Mouse (Mus musculus) intestine, postnatal 0 days (tissue): Measurements from ENCODE around the gene Acvr1b. TPM values are rescaled to one million over a fixed set of nuclear protein-coding genes. Genes with fewer than 3 reads are reported as not detected.

ENCODE experiments used
- ATAC-seq: fragments of 200-750 bp; cut with Nextera tagmentation; 2 replicates; pipeline ENCODE4 v1.8.0; 2017; ENCODE audit warnings: mild to moderate bottlenecking, moderate TSS enrichment, moderate library complexity
- H3K27ac ChIP-seq: fragments of 300-500 bp; sonication (generic); 2 replicates; pipeline ENCODE4 v1.5.1; 2014; ENCODE audit warnings: mild to moderate bottlenecking, low read depth, low read length, moderate library complexity
- H3K27me3 ChIP-seq: fragments of 300-500 bp; sonication (generic); replicated peaks from 2 replicates; pipeline ENCODE4 v1.6.1; 2014; ENCODE audit warnings: low read length, mixed read lengths; ENCODE audit not compliant: control insufficient read depth, insufficient read depth
- H3K36me3 ChIP-seq: fragments of 300-500 bp; sonication (generic); 2 replicates; pipeline ENCODE4 v1.6.1; 2014; ENCODE audit warnings: mild to moderate bottlenecking, moderate library complexity; ENCODE audit not compliant: control insufficient read depth, insufficient read depth
- H3K4me1 ChIP-seq: fragments of 300-500 bp; sonication (generic); replicated peaks from 2 replicates; pipeline ENCODE4 v1.6.1; 2014; ENCODE audit warnings: antibody characterized with exemption, low read length, mixed read lengths; ENCODE audit not compliant: control insufficient read depth, insufficient read depth
- H3K4me2 ChIP-seq: fragments of 300-500 bp; sonication (generic); replicated peaks from 2 replicates; pipeline ENCODE4 v1.6.1; 2014; ENCODE audit warnings: low read depth, mild to moderate bottlenecking, moderate library complexity
- H3K4me3 ChIP-seq: fragments of 300-500 bp; sonication (generic); 2 replicates; pipeline ENCODE4 v1.5.1; 2014; ENCODE audit warnings: low read depth, low read length
- H3K9ac ChIP-seq: fragments of 300-500 bp; sonication (generic); 2 replicates; pipeline ENCODE4 v1.6.1; 2014; ENCODE audit warnings: mild to moderate bottlenecking, low read depth, low read length
- H3K9me3 ChIP-seq: fragments of 300-500 bp; sonication (generic); 2 replicates; pipeline ENCODE4 v1.6.1; 2016; ENCODE audit warnings: mixed run types; ENCODE audit not compliant: control insufficient read depth
- CTCF ChIP-seq: sonication (generic); IDR thresholded peaks from 2 replicates; pipeline ENCODE4 v1.5.1; 2016; ENCODE audit warnings: low read depth, mild to moderate bottlenecking, control low read depth, antibody characterized with exemption, moderate library complexity
- WGBS: fragments of 180-500 bp; shearing (Covaris S2); extraction: QIAGEN DNeasy Blood & Tissue Kit; methylation state at CpG from one replicate; pipeline ENCODE4 v1.1.7; 2014; 5-methylcytosine and 5-hydroxymethylcytosine counted together
- polyA plus RNA-seq: library from polyadenylated mRNA; unstranded; fragments of >200 nt; fragmentation: Nextera tagmentation; extraction: Ambion mirVana; gene quantifications from 2 replicates; pipeline ENCODE4 v1.2.1, GENCODE M21; 2015

The Acvr1b gene
- polyA plus RNA-seq, 1 experiment from 2014 or later, result 6.0 TPM

- peaks cover 8% of the 10 kb centered on the region; the same call in 1 of the 2 replicates for H3K4me1 ChIP-seq
- no peak for ATAC-seq
- 72% methylated on average over 3 of the region's 3 CpGs for WGBS
- H3K27ac ChIP-seq, result no peak overlapping the region
- H3K9ac ChIP-seq, result no peak overlapping the region
- no peak overlapping the region for H3K4me3 ChIP-seq
- H3K36me3 ChIP-seq, result no peaks in the 10 kb centered on the region
- TF ChIP-seq CTCF, result no peak
- no peak overlapping the region for H3K4me2 ChIP-seq
- no peaks in the 10 kb centered on the region for H3K9me3 ChIP-seq
- H3K27me3 ChIP-seq, result no peaks in the 10 kb centered on the region
These were observed 70.1 kb downstream of the Acvr1b start for GRCm38 (mm10) chr15:101244012-101244411.

- H3K9ac ChIP-seq, result 0 out of 2 replicates have a peak overlapping the region, but pooled peaks have one; percentile 38
- H3K4me2 ChIP-seq, result peak overlapping the region; percentile 58
- no peaks in the 10 kb centered on the region for H3K27me3 ChIP-seq
- peak overlapping the region; percentile 86 for H3K27ac ChIP-seq
- ATAC-seq, result peak; percentile 97
- H3K4me1 ChIP-seq, result 0 out of 2 replicates have a peak, but pooled peaks cover 8% of the 10 kb centered on the region
- peak overlapping the region; percentile 25 for H3K4me3 ChIP-seq
- no peaks in the 10 kb centered on the region for H3K36me3 ChIP-seq
- 1% methylated on average over 54 of the region's 56 CpGs for WGBS
- no peaks in the 10 kb centered on the region for H3K9me3 ChIP-seq
- TF ChIP-seq CTCF, result peak; percentile 65
These were observed 72.6 kb downstream of the Acvr1b start for GRCm38 (mm10) chr15:101246231-101247154.

GRCm38 (mm10) chr15:101247155-101247498 is 73.3 kb downstream of the Acvr1b start:
- H3K9ac ChIP-seq, result no peak overlapping the region
- TF ChIP-seq CTCF, result no peak
- 71% methylated on average over 1 of the region's 1 CpGs for WGBS
- no peak overlapping the region for H3K27ac ChIP-seq
- H3K9me3 ChIP-seq, result no peaks in the 10 kb centered on the region
- peak overlapping the region; percentile 58; the same call in 1 of the 2 replicates for H3K4me2 ChIP-seq
- no peak overlapping the region for H3K4me3 ChIP-seq
- H3K4me1 ChIP-seq, result 0 out of 2 replicates have a peak, but pooled peaks cover 8% of the 10 kb centered on the region
- no peaks in the 10 kb centered on the region for H3K36me3 ChIP-seq
- H3K27me3 ChIP-seq, result no peaks in the 10 kb centered on the region
- ATAC-seq, result no peak

- no peak for TF ChIP-seq CTCF
- Histone ChIP-seq H3K4me1 (0 out of 2 replicates have a peak, but pooled peaks cover 8% of the 10 kb centered on the region), H3K9ac (no peak overlapping the region), H3K27ac (no peak overlapping the region; the same call in 1 of the 2 replicates), H3K4me3 (no peak overlapping the region), H3K9me3 (no peaks in the 10 kb centered on the region), H3K4me2 (no peak overlapping the region), H3K27me3 (no peaks in the 10 kb centered on the region), H3K36me3 (no peaks in the 10 kb centered on the region)
- no peak for ATAC-seq
- WGBS, result 66% methylated on average over 5 of the region's 5 CpGs
These were observed 74.3 kb downstream of the Acvr1b start for GRCm38 (mm10) chr15:101248029-101248710.

GRCm38 (mm10) chr15:101250220-101250800 is 76.4 kb downstream of the Acvr1b start:
- no peak for ATAC-seq
- H3K4me3 ChIP-seq, result no peak overlapping the region
- no peak overlapping the region for H3K4me2 ChIP-seq
- H3K36me3 ChIP-seq, result no peaks in the 10 kb centered on the region
- H3K27ac ChIP-seq, result no peak overlapping the region
- H3K4me1 ChIP-seq, result 0 out of 2 replicates have a peak, but pooled peaks cover 8% of the 10 kb centered on the region
- no peak for TF ChIP-seq CTCF
- WGBS, result 79% methylated on average over 9 of the region's 9 CpGs
- H3K27me3 ChIP-seq, result no peaks in the 10 kb centered on the region
- no peaks in the 10 kb centered on the region for H3K9me3 ChIP-seq
- H3K9ac ChIP-seq, result no peak overlapping the region

GRCm38 (mm10) chr15:101251930-101252329 is 78.1 kb downstream of the Acvr1b start:
- WGBS, result 85% methylated on average over 5 of the region's 5 CpGs
- H3K9me3 ChIP-seq, result no peaks in the 10 kb centered on the region

More at GRCm38 (mm10) chr15:101251930-101252329, 78.1 kb downstream of the Acvr1b start:
- H3K4me2 ChIP-seq, result no peak overlapping the region
- H3K27ac ChIP-seq, result no peak overlapping the region
- TF ChIP-seq CTCF, result no peak
- no peaks in the 10 kb centered on the region for H3K36me3 ChIP-seq
- H3K9ac ChIP-seq, result no peak overlapping the region
- no peak for ATAC-seq
- no peak overlapping the region for H3K4me3 ChIP-seq
- H3K27me3 ChIP-seq, result no peaks in the 10 kb centered on the region
- H3K4me1 ChIP-seq, result 0 out of 2 replicates have a peak, but pooled peaks cover 8% of the 10 kb centered on the region
